In the genomic region with DNA sequence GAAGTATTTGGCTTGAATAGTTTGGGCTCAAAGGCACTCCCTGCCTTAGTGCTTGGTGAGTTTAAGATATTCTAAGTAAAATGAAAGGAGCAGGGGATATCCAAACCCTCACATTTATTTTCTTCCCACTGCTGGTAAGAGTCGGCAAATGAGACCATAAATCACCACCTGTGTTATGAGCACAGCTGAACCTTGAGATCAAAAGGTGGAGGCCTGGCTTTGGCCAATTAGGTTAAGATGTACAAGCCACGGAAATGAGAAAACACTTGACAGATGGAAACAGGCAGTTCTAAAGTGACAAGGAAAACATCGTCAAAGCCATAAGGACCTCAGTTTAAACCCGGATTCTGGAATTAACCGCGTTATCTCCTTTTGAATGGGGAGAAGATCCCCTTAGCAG, we compare ENCODE assay signal across 30 mouse cellular contexts. TPM values are rescaled to one million over a fixed set of nuclear protein-coding genes. Genes with fewer than 3 reads are reported as not detected.
DNase-seq lines count a peak whose midpoint lies in the region; ATAC-seq lines count a peak whose summit lies in the region.
"Had no signal": no experiment of that assay in that cellular context is flagged by ENCODE, and none has a peak within 500 bp of the region (broad histone marks: within the 10 kb centered on the region; RNA-seq: fewer than 3 reads in every experiment).

No protein-coding gene starts in this region.

- H3K4me3 ChIP-seq in midbrain, embryonic 11.5 days (ENCODE audit: low read depth, low read length), result no peak overlapping the region
- H3K4me3 ChIP-seq in midbrain, embryonic 10.5 days, result no peak overlapping the region
- no peak overlapping the region for H3K4me3 ChIP-seq in limb, embryonic 11.5 days (ENCODE audit: low read depth, low read length)
- no peak overlapping the region for H3K4me3 ChIP-seq in intestine, embryonic 15.5 days (replicated peaks)
- H3K4me3 ChIP-seq: embryonic facial prominence, embryonic 10.5 days; embryonic facial prominence, embryonic 13.5 days; erythroblast, embryonic 14.5 days; forebrain, embryonic 12.5 days; forebrain, embryonic 15.5 days; heart, adult 2 months; heart, embryonic 10.5 days; hindbrain, embryonic 12.5 days; hindbrain, embryonic 15.5 days had no signal

- peaks cover 7% of the 10 kb centered on the region; the same call in 1 of the 2 replicates for H3K4me1 ChIP-seq in midbrain, embryonic 11.5 days (ENCODE audit: control insufficient read depth, insufficient read depth, low read length)
- H3K4me1 ChIP-seq in midbrain, embryonic 10.5 days, result peaks cover 16% of the 10 kb centered on the region
- peaks cover 11% of the 10 kb centered on the region; the same call in 1 of the 2 replicates for H3K4me1 ChIP-seq in limb, embryonic 11.5 days (ENCODE audit: control insufficient read depth, insufficient read depth, low read length)
- H3K4me1 ChIP-seq in intestine, embryonic 15.5 days (replicated peaks), result no peaks in the 10 kb centered on the region
- H3K4me1 ChIP-seq: embryonic facial prominence, embryonic 13.5 days; heart, embryonic 10.5 days; hindbrain, embryonic 15.5 days had no signal

- no peak overlapping the region for H3K4me2 ChIP-seq in midbrain, embryonic 11.5 days
- H3K4me2 ChIP-seq in limb, embryonic 11.5 days (ENCODE audit: low read depth, severe bottlenecking), result no peak overlapping the region
- H3K4me2 ChIP-seq in intestine, embryonic 15.5 days (replicated peaks), result no peak overlapping the region
- H3K4me2 ChIP-seq: embryonic facial prominence, embryonic 13.5 days; forebrain, embryonic 12.5 days; forebrain, embryonic 15.5 days; hindbrain, embryonic 12.5 days; hindbrain, embryonic 15.5 days had no signal

- no peak overlapping the region for H3K27ac ChIP-seq in midbrain, embryonic 11.5 days (ENCODE audit: low read depth, low read length)
- H3K27ac ChIP-seq in midbrain, embryonic 10.5 days (replicated peaks), result no peak overlapping the region
- no peak overlapping the region for H3K27ac ChIP-seq in limb, embryonic 11.5 days (replicated peaks; ENCODE audit: low read depth, low read length)
- no peak overlapping the region for H3K27ac ChIP-seq in intestine, embryonic 15.5 days
- H3K27ac ChIP-seq: embryonic facial prominence, embryonic 10.5 days; embryonic facial prominence, embryonic 13.5 days; forebrain, embryonic 12.5 days; forebrain, embryonic 15.5 days; heart, adult 2 months; heart, embryonic 10.5 days; hindbrain, embryonic 12.5 days; hindbrain, embryonic 15.5 days had no signal

- H3K36me3 ChIP-seq in midbrain, embryonic 11.5 days (ENCODE audit: control insufficient read depth, insufficient read depth, low read length), result no peaks in the 10 kb centered on the region
- no peaks in the 10 kb centered on the region for H3K36me3 ChIP-seq in midbrain, embryonic 10.5 days
- no peaks in the 10 kb centered on the region for H3K36me3 ChIP-seq in limb, embryonic 11.5 days (ENCODE audit: control insufficient read depth, insufficient read depth, low read length)
- H3K36me3 ChIP-seq in intestine, embryonic 15.5 days, result no peaks in the 10 kb centered on the region
- H3K36me3 ChIP-seq: embryonic facial prominence, embryonic 10.5 days; embryonic facial prominence, embryonic 13.5 days; forebrain, embryonic 12.5 days; forebrain, embryonic 15.5 days; G1E; heart, embryonic 10.5 days; hindbrain, embryonic 12.5 days; hindbrain, embryonic 15.5 days had no signal

- no peaks in the 10 kb centered on the region for H3K9me3 ChIP-seq in midbrain, embryonic 11.5 days (ENCODE audit: control insufficient read depth, low read length)
- no peaks in the 10 kb centered on the region for H3K9me3 ChIP-seq in midbrain, embryonic 10.5 days (replicated peaks)
- no peaks in the 10 kb centered on the region for H3K9me3 ChIP-seq in limb, embryonic 11.5 days (ENCODE audit: control insufficient read depth, low read length)
- no peaks in the 10 kb centered on the region for H3K9me3 ChIP-seq in intestine, embryonic 15.5 days
- H3K9me3 ChIP-seq: embryonic facial prominence, embryonic 10.5 days; embryonic facial prominence, embryonic 13.5 days; forebrain, embryonic 12.5 days; forebrain, embryonic 15.5 days; G1E; heart, embryonic 10.5 days; hindbrain, embryonic 12.5 days; hindbrain, embryonic 15.5 days had no signal

- H3K9ac ChIP-seq in midbrain, embryonic 11.5 days (ENCODE audit: low read length), result no peak overlapping the region
- H3K9ac ChIP-seq in limb, embryonic 11.5 days (ENCODE audit: low read length), result no peak overlapping the region
- no peak overlapping the region for H3K9ac ChIP-seq in intestine, embryonic 15.5 days
- H3K9ac ChIP-seq: embryonic facial prominence, embryonic 13.5 days; forebrain, embryonic 12.5 days; forebrain, embryonic 15.5 days; hindbrain, embryonic 12.5 days; hindbrain, embryonic 15.5 days had no signal

- peak; percentile 19 for DNase-seq in embryo, embryonic 11 days
- DNase-seq in embryo, embryonic 10 days (ENCODE audit: low spot score), result no peak
- DNase-seq in midbrain, embryonic 11.5 days (ENCODE audit: low spot score, missing footprints), result peak; percentile 31
- no peak for DNase-seq in midbrain, embryonic 10.5 days (ENCODE audit: low spot score)
- peak; percentile 47 for DNase-seq in limb, embryonic 11.5 days (ENCODE audit: low spot score)
- DNase-seq: adrenal gland, postnatal 14 days; B cell, adult 2 months; cerebellum, adult 11 months; cerebellum, adult 2 months; cerebellum, adult 9-11 months; cerebellum, postnatal 25 days; gastrocnemius, postnatal 25 days; heart, adult 2 months; kidney, adult 18-20 months had no signal

- no peak for ATAC-seq in midbrain, embryonic 11.5 days (ENCODE audit: low FRiP score)
- no peak for ATAC-seq in limb, embryonic 11.5 days (ENCODE audit: insufficient number of reproducible peaks, low FRiP score, low TSS enrichment, low read depth)
- no peak for ATAC-seq in intestine, embryonic 15.5 days
- ATAC-seq: forebrain, embryonic 15.5 days; intestine, embryonic 16.5 days; Patski had no signal

- no peaks in the 10 kb centered on the region for H3K27me3 ChIP-seq in midbrain, embryonic 11.5 days (ENCODE audit: control insufficient read depth, insufficient read depth, low read length)
- no peaks in the 10 kb centered on the region for H3K27me3 ChIP-seq in midbrain, embryonic 10.5 days (ENCODE audit: low read depth, poor library complexity, severe bottlenecking)
- no peaks in the 10 kb centered on the region for H3K27me3 ChIP-seq in limb, embryonic 11.5 days (ENCODE audit: control insufficient read depth, insufficient read depth, low read length)
- no peaks in the 10 kb centered on the region for H3K27me3 ChIP-seq in intestine, embryonic 15.5 days (replicated peaks)
- H3K27me3 ChIP-seq: CH12.LX; embryonic facial prominence, embryonic 13.5 days; forebrain, embryonic 12.5 days; forebrain, embryonic 15.5 days; hindbrain, embryonic 12.5 days; hindbrain, embryonic 15.5 days; Patski had no signal

- 84% methylated on average over 6 of the region's 6 CpGs for WGBS in midbrain, embryonic 11.5 days
- WGBS in midbrain, embryonic 10.5 days, result 90% methylated on average over 6 of the region's 6 CpGs
- WGBS in limb, embryonic 11.5 days, result 13% methylated on average over 6 of the region's 6 CpGs
- 67% methylated on average over 6 of the region's 6 CpGs for WGBS in intestine, embryonic 15.5 days

RNA-seq across cellular contexts. Expression of a gene that starts 23.5 kb away (rescaled TPM):
- polyA plus RNA-seq in midbrain, embryonic 11.5 days (2014; fragmentation: Nextera tagmentation; extraction: Ambion mirVana), result 13.7 and 16.8 TPM in 2 replicates
- 13.6 and 16.4 TPM in 2 replicates for polyA plus RNA-seq in midbrain, embryonic 10.5 days (2016; fragmentation: Nextera tagmentation; extraction: Ambion mirVana)
- 6.0 and 8.0 TPM in 2 replicates for polyA plus RNA-seq in limb, embryonic 11.5 days (2014; fragmentation: Nextera tagmentation; extraction: Ambion mirVana)
- polyA plus RNA-seq in intestine, embryonic 15.5 days (2015; fragmentation: Nextera tagmentation; extraction: Ambion mirVana), result 1.9 and 3.8 TPM in 2 replicates
- polyA plus RNA-seq: erythroblast, embryonic 14.5 days; G1E had no signal

RNA-seq across cellular contexts. Expression of a gene that starts 26.4 kb away (rescaled TPM):
- not detected in 2 replicates for polyA plus RNA-seq in midbrain, embryonic 11.5 days (2014; fragmentation: Nextera tagmentation; extraction: Ambion mirVana)
- polyA plus RNA-seq in midbrain, embryonic 10.5 days (2016; fragmentation: Nextera tagmentation; extraction: Ambion mirVana), result not detected in 2 replicates
- polyA plus RNA-seq in limb, embryonic 11.5 days (2014; fragmentation: Nextera tagmentation; extraction: Ambion mirVana), result not detected in 2 replicates
- not detected in 2 replicates for polyA plus RNA-seq in intestine, embryonic 15.5 days (2015; fragmentation: Nextera tagmentation; extraction: Ambion mirVana)
- polyA plus RNA-seq: cerebellum, adult 2 months; embryonic facial prominence, embryonic 10.5 days; embryonic facial prominence, embryonic 13.5 days; erythroblast, embryonic 14.5 days; forebrain, embryonic 12.5 days; forebrain, embryonic 15.5 days; frontal cortex, adult 2 months; G1E; heart, adult 2 months; heart, embryonic 10.5 days; heart, embryonic 14.5 days; heart, postnatal 0 days; hindbrain, embryonic 12.5 days; hindbrain, embryonic 15.5 days; intestine, embryonic 16.5 days; Patski had no signal

Comparison
In these comparisons a context has a peak if more than half of its experiments do, and no peak if none do; other contexts are left out.
1. DNase-seq: peak in embryo, embryonic 11 days (single experiment), midbrain, embryonic 11.5 days (single experiment) and limb, embryonic 11.5 days (single experiment); none in embryo, embryonic 10 days (single experiment) and midbrain, embryonic 10.5 days (single experiment).